Mouse (Mus musculus) CD8-positive naive resting alpha-beta T cell, adult 2 months (primary cell): ENCODE results near the gene Sgms1.
A peak's percentile ranks its signal among the peaks of the same experiment; 100 is the strongest.

Source experiments
- DNase-seq, 2 experiments: peaks; one replicate each; pipeline ENCODE4 v3.0.0; 2022; ENCODE audit warnings: low read depth in 2 of 2, low spot score in 2 of 2

Gene Sgms1

GRCm38 (mm10) chr19:32222083-32222482, 167.4 kb downstream of the Sgms1 start:
- DNase-seq, result no peak

DNA sequence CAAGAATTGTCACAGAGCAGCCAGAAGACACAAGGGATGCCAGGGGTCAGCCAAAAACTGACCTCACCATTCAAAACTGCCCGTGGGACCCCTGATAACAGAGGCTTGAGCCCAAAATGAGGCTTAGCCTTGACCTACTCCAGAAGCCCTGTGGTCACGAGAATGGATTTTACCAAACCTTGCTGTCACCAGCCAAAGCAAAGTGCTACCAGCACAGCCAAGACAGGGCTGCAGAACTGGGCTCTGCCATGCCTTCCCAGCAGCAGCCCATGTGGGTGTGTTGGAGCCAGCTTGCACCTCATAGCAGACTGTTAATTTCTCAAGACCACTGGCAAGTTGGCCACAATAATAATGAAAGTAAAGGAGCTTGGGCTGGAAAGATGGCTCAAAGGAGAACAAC, 168.5 kb downstream of the Sgms1 start:
- DNase-seq, result no peak

DNA sequence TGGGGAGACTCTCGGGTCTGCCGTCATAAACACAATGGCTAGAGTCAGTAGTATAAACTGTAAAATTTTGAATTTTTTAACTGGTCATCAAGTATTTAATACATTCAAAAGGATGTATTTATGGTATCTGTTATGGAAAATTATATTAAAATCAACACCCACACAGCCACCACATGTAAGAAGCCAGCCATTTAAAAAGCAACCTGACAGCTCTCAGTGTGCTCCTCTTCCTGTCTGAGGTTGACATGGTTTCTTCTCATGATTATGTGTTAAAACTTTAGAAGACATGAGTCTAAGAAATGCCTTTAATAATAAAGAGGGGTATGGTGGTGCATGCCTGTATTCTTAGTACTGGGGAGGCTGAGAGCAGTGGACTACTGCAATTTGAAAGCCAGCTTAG, 172.8 kb downstream of the Sgms1 start:
- no peak for DNase-seq

GRCm38 (mm10) chr19:32214905-32215806, 174.4 kb downstream of the Sgms1 start:
- no peak for DNase-seq

GRCm38 (mm10) chr19:32213577-32213976, 175.9 kb downstream of the Sgms1 start:
- DNase-seq, result no peak

GRCm38 (mm10) chr19:32211293-32211585, 178.3 kb downstream of the Sgms1 start:
- no peak for DNase-seq

DNA sequence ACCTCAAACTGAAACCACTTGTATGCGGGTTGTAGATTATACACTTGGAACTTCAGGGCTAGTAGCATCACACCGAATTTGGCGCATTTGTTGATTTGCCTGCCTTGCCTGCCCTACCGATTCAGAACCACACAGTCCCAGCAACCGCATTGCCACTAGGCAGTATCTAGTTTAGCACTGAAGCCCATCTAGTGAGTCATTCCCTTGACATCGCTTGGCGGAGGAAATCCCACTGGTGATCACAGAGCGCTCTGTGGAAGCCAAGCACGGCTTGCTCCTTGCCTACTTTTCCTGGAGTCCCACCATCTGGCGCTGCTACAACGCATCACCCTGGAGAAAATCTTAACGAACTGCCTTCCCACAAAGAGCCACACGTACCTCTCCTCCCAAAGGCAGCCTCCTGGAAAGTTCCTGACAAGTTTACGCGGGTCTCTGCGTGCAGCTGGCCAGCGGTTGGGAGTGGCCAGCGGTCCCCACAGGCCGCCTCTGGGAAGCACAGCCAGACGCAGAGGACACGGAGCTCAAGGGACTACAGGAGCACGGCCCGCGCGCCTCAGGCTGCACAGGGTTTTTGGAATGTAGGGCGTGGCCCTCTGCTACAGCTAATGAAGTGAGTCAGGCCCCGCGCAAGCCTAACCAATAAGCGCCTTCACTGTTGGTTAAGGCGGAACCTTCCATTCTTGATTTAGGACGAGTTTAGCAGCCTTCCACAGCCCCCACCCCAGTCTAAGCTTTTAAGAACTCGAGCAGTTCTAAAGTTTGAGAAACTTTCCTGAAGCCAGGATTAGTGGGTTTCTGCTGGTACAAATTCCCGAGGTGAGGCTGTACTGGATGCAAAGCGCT, 178.8 kb downstream of the Sgms1 start:
- DNase-seq, result peak; percentile 56 to 66

GRCm38 (mm10) chr19:32210099-32210449, 179.4 kb downstream of the Sgms1 start:
- DNase-seq, result no peak

DNA sequence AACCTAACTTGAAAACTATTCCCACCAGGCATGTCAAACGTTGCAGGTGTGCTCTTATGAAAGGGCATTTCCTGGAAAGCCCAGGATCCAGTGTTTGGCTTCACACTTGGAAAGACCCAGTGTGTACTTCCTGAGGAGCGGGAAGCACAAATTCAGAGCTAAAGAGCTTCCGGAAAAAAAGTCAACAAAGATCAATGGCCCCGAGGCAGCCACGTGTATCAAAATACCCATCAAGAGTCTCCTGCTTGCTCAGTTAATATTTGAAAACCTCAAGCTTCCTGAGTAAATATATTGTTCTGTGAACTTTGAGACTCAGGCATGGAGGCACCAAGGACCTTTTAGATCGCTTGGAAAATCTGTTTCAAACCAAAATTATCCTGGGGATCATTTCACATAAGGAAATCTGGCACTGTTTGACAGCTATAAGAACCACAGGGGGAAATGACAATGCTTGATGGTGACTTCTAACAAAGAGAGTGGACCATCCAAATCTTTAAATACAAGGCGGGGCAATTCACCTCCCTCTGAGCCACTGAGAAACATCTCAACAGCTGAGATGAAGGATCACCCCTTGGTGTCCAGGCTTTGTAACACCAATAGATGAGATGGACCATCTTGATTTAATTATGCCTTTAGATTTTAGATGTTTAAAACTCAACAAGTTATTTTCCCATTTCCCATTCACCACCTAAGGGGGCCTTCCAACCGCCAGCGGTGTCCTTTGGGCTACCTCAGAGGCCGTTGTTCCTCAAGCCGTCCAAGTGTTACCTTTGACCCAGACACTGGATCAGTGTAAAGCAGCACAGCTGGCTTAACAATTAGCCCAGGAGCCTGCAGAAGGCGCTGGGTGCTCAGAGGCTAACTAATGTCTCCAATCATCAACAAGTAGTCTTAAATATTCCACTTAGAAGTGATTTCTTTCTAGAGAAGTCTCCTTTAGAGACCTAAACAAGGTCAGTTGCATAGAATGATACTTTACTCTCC, 187.1 kb downstream of the Sgms1 start:
- DNase-seq, result no peak

DNA sequence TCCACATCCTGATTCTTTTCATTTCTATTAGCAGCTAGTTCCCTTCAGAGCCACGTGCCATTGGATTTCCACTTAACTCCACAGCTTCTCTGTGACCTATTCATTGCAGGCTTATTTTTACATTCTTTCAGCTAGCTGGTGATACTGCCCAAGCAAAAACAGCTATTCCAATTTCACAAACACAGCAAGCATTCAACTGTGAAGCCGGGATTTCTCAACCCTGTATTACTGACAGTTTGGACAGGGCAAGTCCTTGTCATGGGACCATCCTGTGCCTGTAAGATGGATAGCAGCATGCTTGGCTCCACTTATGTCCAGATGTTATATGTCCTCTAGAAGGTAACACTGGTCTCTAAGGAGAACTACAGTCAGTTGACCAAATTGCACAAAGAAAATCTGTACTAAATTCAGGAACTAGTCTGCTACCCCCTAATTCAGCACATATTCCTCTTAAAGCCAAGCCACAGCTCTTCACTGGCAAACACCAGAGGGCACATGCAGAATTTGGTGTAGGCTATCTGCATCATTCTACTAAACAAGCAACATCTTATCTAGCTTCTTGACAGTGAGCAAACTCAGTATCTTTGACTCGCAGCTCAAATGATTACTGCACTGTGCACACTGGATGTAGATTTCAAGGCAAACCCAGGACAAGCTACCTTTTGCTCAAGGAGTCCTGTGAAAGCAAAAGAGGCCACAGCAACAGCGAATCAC, 189.5 kb downstream of the Sgms1 start:
- no peak for DNase-seq

DNA sequence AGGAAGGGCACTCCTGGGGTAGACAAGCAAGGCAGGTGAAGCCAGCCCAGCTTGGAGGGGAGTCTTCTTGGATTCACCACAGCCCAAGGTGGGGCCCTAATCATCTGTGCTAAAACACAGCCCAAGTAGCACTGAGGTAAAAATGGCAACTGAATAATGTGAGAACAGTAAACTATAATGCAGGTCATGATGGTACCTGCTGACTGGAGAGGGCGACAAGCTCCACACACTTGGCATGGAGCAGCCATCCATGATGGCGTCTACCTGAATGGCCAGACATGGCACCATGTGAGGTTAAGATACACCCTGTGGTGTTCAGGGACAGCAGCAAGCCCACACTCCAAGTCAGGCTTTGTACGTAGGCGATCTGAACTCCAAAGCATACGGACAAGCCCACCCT, 190.4 kb downstream of the Sgms1 start:
- no peak for DNase-seq

DNA sequence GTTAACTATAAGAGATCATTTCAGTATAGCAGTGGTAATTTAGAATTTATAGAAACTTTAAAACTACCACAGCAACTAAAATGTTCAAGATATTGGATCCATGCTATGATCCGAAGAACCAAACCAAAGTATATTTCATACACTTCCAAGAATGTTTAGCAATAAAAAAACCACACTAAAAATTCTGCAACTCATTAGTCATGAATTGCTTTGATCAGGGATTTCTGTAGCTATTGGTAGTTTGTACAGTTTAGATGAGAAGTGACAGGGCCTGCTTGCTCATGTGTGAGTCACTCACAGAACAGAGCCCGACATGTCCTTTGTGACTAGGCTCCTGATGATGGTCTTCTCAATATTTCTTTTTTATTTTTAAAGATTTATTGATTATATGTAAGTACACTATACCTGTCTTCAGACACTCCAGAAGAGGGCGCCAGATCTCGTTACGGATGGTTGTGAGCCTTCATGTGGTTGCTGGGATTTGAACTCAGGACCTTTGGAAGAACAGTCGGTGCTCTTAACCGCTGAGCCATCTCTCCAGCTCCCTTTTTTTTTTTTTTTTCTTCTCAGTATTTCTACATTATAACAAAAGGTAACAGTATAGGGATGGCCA, 190.9 kb downstream of the Sgms1 start:
- no peak for DNase-seq

DNA sequence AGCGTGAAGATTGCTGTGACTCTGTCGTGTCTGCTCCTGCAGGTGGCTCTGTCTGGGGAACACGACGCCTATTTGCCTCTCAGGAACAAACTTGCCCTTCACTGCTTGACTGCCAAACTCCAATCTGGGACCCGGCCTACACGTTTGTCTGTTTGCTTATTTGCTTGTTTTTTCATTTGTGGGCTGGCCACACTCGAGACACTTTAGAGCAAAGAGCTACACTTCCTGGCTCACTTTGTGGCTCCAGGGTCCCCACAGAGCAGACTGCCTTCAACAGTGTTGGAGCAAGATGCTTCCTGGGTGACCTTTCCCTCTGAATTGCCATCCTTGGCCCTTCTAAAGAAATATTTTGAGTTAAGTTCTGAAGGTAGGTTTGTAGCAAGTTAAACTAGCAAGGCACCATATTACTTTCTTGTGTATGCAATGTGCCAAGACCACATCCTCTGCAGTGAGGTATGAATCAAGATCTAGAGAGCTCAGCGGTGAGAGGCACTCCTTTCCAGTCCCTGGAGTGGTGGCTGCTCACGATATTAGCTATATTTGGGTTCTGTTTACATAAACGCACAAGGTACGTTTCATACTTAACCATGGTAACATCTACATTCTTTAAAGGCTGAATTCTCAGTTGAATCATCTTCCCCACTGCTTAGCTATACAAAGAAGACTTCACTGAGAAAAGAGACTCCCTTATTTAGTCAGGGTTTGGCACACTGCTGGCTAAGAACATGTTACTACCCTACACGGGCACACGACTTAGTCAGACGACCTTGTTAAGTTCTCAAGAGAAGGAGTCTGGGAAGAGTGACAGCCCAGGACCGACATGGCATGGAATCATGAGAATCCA, 192.3 kb downstream of the Sgms1 start:
- peak; percentile 66 to 70 for DNase-seq

DNA sequence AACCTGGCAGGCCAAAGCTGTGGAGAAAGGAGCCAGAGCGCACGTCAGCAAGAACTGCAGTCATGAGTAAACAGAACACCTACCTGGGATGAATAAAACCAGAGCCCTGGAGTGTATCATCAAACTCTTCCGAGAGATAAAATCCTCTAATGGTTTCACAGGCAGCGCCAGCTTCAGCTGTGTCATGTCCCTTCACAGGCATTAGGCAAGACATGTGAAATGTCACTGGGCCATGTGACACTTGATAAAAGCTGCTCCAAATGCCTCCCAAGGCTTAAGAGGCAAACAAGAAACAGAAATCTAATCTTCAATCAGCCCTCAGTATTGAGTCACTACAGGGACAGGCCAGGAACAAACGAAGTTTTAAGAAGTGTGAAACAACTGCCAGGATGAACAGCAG, 193.3 kb downstream of the Sgms1 start:
- DNase-seq, result no peak

DNA sequence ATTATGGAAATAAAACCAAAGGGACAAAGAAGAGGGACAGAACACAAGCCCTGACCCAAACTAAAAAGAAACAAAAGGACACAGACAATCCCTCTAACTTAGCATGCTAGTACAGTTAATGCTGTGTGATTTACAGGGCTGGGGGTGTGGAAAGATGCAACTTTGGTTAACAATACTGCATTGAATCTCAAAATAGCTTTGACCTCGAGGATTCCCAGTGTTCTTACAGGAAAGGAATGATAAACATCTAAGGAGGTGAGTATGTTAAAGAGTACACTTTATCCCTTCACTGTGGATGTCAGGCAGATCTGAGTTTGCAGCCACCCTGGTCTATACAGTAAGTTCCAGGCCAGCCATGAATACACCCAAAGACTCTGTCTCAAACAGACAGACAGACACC, 194.7 kb downstream of the Sgms1 start:
- DNase-seq, result no peak

GRCm38 (mm10) chr19:32194074-32194473, 195.4 kb downstream of the Sgms1 start:
- no peak for DNase-seq

DNA sequence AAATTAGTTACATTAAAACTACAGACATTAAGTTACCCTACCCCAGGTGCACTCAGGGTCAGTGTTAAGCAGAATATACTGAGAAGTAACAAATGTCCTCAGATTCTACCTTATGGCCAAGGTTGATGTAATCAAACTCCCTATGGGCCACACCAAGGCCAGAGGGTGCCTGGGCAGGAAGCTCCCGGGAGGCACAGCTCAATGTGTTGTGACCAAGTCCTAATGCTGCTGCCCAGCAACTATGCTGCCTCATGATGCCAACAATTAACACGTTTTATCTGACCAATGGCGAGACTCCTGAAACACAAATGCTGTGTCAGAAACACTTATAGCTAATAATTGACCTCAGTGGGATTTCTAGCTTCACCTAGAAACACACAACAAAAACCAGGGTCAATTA, 197.9 kb downstream of the Sgms1 start:
- no peak for DNase-seq

GRCm38 (mm10) chr19:32189961-32190360, 199.6 kb downstream of the Sgms1 start:
- no peak for DNase-seq

- no peak for DNase-seq
These were observed 200.5 kb downstream of the Sgms1 start for GRCm38 (mm10) chr19:32189036-32189436.
